Mouse (Mus musculus): Measurements from ENCODE around the gene Lrmda.

- no peak for TF ChIP-seq CTCF (IDR thresholded peaks at IDR 0.05; ENCODE audit: borderline replicate concordance, control insufficient read depth, extremely low read depth, insufficient read depth, low read length, poor library complexity)
- TF ChIP-seq POLR2A (IDR thresholded peaks at IDR 0.05; ENCODE audit: control insufficient read depth, extremely low read depth, insufficient read depth, low read length, poor library complexity), result no peak
Measured at GRCm38 (mm10) chr14:22587958-22588296, 568.4 kb downstream of the Lrmda start.
